Mouse (Mus musculus) layer of hippocampus, postnatal 10 days (tissue): Measurements from ENCODE around the gene Upk3b. TPM values are rescaled to one million over a fixed set of nuclear protein-coding genes. Genes with fewer than 3 reads are reported as not detected.

Experiments
- DNase-seq, 2 experiments: peaks; one replicate each; pipeline ENCODE4 v3.0.0; 2021; ENCODE audit warnings: low spot score in 2 of 2
- long read RNA-seq: library from polyadenylated mRNA; stranded (forward); transcript quantifications from one replicate; pipeline ENCODE4 v2.0.0, GENCODE M21; 2023
- total RNA-seq, 2 experiments: library from RNA; stranded (reverse); gene quantifications; 2 replicates each; pipeline ENCODE4 v1.2.3; 2021

The Upk3b gene
- not detected for total RNA-seq
- long read RNA-seq: 0 reads

GRCm38 (mm10) chr5:136038258-136039214 lies at the start of gene Upk3b:
Gene Upk3b, plus strand, starts transcription at chr5:136038496.
- DNase-seq: no peak

GRCm38 (mm10) chr5:135990601-135991000 lies 47.7 kb upstream of the Upk3b start:
- no peak for DNase-seq

- no peak for DNase-seq
These were observed 44.8 kb upstream of the Upk3b start for GRCm38 (mm10) chr5:135993381-135993965.

- no peak for DNase-seq
These were observed 44.0 kb upstream of the Upk3b start for GRCm38 (mm10) chr5:135994335-135994724.

- DNase-seq: peak; percentile 89 to 92
These were observed 43.3 kb upstream of the Upk3b start, which contains the start of gene Dtx2 for GRCm38 (mm10) chr5:135994725-135995687. Gene Dtx2, plus strand, starts transcription at chr5:135994800.

GRCm38 (mm10) chr5:135996162-135996561 lies 42.1 kb upstream of the Upk3b start:
- no peak for DNase-seq

- no peak for DNase-seq
These were observed 37.1 kb upstream of the Upk3b start for GRCm38 (mm10) chr5:136001222-136001621.

GRCm38 (mm10) chr5:136002325-136002724 lies 36.0 kb upstream of the Upk3b start:
- DNase-seq: no peak

- DNase-seq: no peak
These were observed 35.5 kb upstream of the Upk3b start for GRCm38 (mm10) chr5:136002751-136003151.

- DNase-seq: no peak
These were observed 33.8 kb upstream of the Upk3b start for GRCm38 (mm10) chr5:136004537-136004936.

GRCm38 (mm10) chr5:136007745-136008144 lies 30.6 kb upstream of the Upk3b start:
- no peak for DNase-seq

GRCm38 (mm10) chr5:136014877-136015276 lies 23.4 kb upstream of the Upk3b start:
- DNase-seq: no peak

- no peak for DNase-seq
These were observed 22.7 kb upstream of the Upk3b start for GRCm38 (mm10) chr5:136015586-136015985.

- peak in 1 of 2 experiments; percentile 35 for DNase-seq
These were observed 22.1 kb upstream of the Upk3b start for GRCm38 (mm10) chr5:136016014-136016876.

- no peak for DNase-seq
These were observed 21.0 kb upstream of the Upk3b start for GRCm38 (mm10) chr5:136017262-136017661.

GRCm38 (mm10) chr5:136018726-136019125 lies 19.6 kb upstream of the Upk3b start:
- DNase-seq: no peak

- DNase-seq: no peak
These were observed 18.4 kb upstream of the Upk3b start for GRCm38 (mm10) chr5:136019907-136020306.

- DNase-seq: peak in 1 of 2 experiments; percentile 41
These were observed 12.6 kb upstream of the Upk3b start for GRCm38 (mm10) chr5:136025712-136026111.

GRCm38 (mm10) chr5:136026859-136027258 lies 11.4 kb upstream of the Upk3b start:
- no peak for DNase-seq
